Mouse (Mus musculus): Measurements from ENCODE around the gene BC034090. TPM values are rescaled to one million over a fixed set of nuclear protein-coding genes. Genes with fewer than 3 reads are reported as not detected.
"Not testable (repeated sequence)": the region's sequence is repeated elsewhere in the genome, so short reads cannot be mapped to it uniquely, and the experiment has no call there.

BC034090 gene
- polyA plus RNA-seq, 1 experiment from 2014 or later = 3.8 TPM

GRCm38 (mm10) chr1:155188656-155189055, 55.6 kb downstream of the BC034090 start:
- H3K27me3 ChIP-seq (ENCODE audit: control insufficient read depth, insufficient read depth, low read length) = no peaks in the 10 kb centered on the region
- H3K4me2 ChIP-seq (ENCODE audit: low read depth, severe bottlenecking) = no peak overlapping the region
- peaks cover 15% of the 10 kb centered on the region; the same call in 1 of the 2 replicates for H3K36me3 ChIP-seq (ENCODE audit: control insufficient read depth, insufficient read depth, low read length)
- no peak for DNase-seq (ENCODE audit: low spot score)
- 89% methylated on average over 4 of the region's 4 CpGs for WGBS
- no peaks in the 10 kb centered on the region for H3K9me3 ChIP-seq (ENCODE audit: control insufficient read depth, low read length)
- H3K4me1 ChIP-seq (ENCODE audit: control insufficient read depth, insufficient read depth, low read length) = no peaks in the 10 kb centered on the region
- no peak overlapping the region for H3K27ac ChIP-seq (replicated peaks; ENCODE audit: low read depth, low read length)
- H3K9ac ChIP-seq (ENCODE audit: low read length) = no peak overlapping the region
- no peak for ATAC-seq (ENCODE audit: insufficient number of reproducible peaks, low FRiP score, low TSS enrichment, low read depth)
- H3K4me3 ChIP-seq (ENCODE audit: low read depth, low read length) = no peak overlapping the region

GRCm38 (mm10) chr1:155184191-155184590, 60.1 kb downstream of the BC034090 start:
- no peaks in the 10 kb centered on the region for H3K9me3 ChIP-seq (ENCODE audit: control insufficient read depth, low read length)
- no peak overlapping the region for H3K9ac ChIP-seq (ENCODE audit: low read length)
- no peaks in the 10 kb centered on the region for H3K4me1 ChIP-seq (ENCODE audit: control insufficient read depth, insufficient read depth, low read length)
- H3K27me3 ChIP-seq (ENCODE audit: control insufficient read depth, insufficient read depth, low read length) = no peaks in the 10 kb centered on the region
- WGBS = 87% methylated on average over 3 of the region's 3 CpGs
- DNase-seq (ENCODE audit: low spot score) (no peak), ATAC-seq (ENCODE audit: insufficient number of reproducible peaks, low FRiP score, low TSS enrichment, low read depth) (no peak)
- no peak overlapping the region for H3K4me3 ChIP-seq (ENCODE audit: low read depth, low read length)
- peaks cover 8% of the 10 kb centered on the region; the same call in 1 of the 2 replicates for H3K36me3 ChIP-seq (ENCODE audit: control insufficient read depth, insufficient read depth, low read length)
- no peak overlapping the region for H3K27ac ChIP-seq (replicated peaks; ENCODE audit: low read depth, low read length)
- H3K4me2 ChIP-seq (ENCODE audit: low read depth, severe bottlenecking) = no peak overlapping the region

- Histone ChIP-seq H3K36me3 (ENCODE audit: control insufficient read depth, insufficient read depth, low read length) (peaks cover 4% of the 10 kb centered on the region), H3K27me3 (ENCODE audit: control insufficient read depth, insufficient read depth, low read length) (no peaks in the 10 kb centered on the region), H3K9me3 (ENCODE audit: control insufficient read depth, low read length) (no peaks in the 10 kb centered on the region), H3K4me1 (ENCODE audit: control insufficient read depth, insufficient read depth, low read length) (no peaks in the 10 kb centered on the region), H3K4me3 (ENCODE audit: low read depth, low read length) (no peak overlapping the region), H3K4me2 (ENCODE audit: low read depth, severe bottlenecking) (no peak overlapping the region), H3K27ac (replicated peaks; ENCODE audit: low read depth, low read length) (no peak overlapping the region), H3K9ac (ENCODE audit: low read length) (no peak overlapping the region)
- WGBS = 89% methylated on average over 2 of the region's 2 CpGs
- no peak for ATAC-seq (ENCODE audit: insufficient number of reproducible peaks, low FRiP score, low TSS enrichment, low read depth)
- no peak for DNase-seq (ENCODE audit: low spot score)
Measured at GRCm38 (mm10) chr1:155178192-155178924, 65.9 kb downstream of the BC034090 start.

DNA sequence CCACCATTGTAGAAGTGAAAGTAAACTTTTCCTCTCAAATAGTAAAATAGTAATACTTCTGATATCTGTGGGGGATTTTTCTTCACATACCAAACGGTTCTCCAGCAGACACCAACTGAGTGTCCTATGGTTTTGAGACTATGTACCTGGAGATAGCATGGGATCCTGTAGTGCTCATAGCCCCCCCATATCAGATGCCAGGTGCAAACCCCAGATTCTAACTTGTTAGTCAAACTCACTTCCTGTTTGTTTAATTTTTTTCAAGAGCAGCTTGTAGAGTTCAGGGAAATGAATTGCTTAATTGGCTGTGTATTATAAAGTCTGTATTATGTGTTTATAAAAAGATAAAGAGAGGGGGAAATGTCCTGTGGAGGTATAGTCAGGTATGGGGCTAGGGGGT, 69.8 kb downstream of the BC034090 start:
- Histone ChIP-seq H3K4me1 (ENCODE audit: control insufficient read depth, insufficient read depth, low read length) (no peaks in the 10 kb centered on the region), H3K36me3 (ENCODE audit: control insufficient read depth, insufficient read depth, low read length) (peaks cover 4% of the 10 kb centered on the region), H3K4me3 (ENCODE audit: low read depth, low read length) (no peak overlapping the region), H3K27ac (replicated peaks; ENCODE audit: low read depth, low read length) (no peak overlapping the region), H3K9ac (ENCODE audit: low read length) (no peak overlapping the region), H3K4me2 (ENCODE audit: low read depth, severe bottlenecking) (no peak overlapping the region), H3K9me3 (ENCODE audit: control insufficient read depth, low read length) (no peaks in the 10 kb centered on the region), H3K27me3 (ENCODE audit: control insufficient read depth, insufficient read depth, low read length) (no peaks in the 10 kb centered on the region)
- WGBS = 83% methylated on average over 1 of the region's 1 CpGs
- no peak for ATAC-seq (ENCODE audit: insufficient number of reproducible peaks, low FRiP score, low TSS enrichment, low read depth)
- DNase-seq (ENCODE audit: low spot score) = no peak

DNA sequence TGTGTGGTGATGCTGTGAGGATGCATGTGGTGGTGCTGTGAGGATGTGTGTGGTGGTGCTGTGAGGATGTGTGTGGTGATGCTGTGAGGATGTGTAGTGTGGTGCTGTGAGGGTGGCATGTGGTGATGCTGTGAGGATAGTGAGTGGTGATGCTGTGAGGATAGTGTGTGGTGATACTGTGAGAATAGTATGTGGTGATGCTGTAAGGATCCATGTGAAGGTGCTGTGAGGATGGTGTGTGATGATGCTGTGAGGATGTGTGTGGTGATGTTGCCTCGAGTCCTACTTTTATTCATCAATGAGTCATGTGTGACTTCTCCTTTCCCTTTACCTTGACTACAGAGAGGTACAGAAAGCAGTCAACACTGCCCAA, 70.6 kb downstream of the BC034090 start:
- not testable (repeated sequence) for H3K9ac ChIP-seq (ENCODE audit: low read length); H3K27me3 ChIP-seq (ENCODE audit: control insufficient read depth, insufficient read depth, low read length); DNase-seq (ENCODE audit: low spot score); H3K36me3 ChIP-seq (ENCODE audit: control insufficient read depth, insufficient read depth, low read length); ATAC-seq (ENCODE audit: insufficient number of reproducible peaks, low FRiP score, low TSS enrichment, low read depth); H3K9me3 ChIP-seq (ENCODE audit: control insufficient read depth, low read length); H3K4me1 ChIP-seq (ENCODE audit: control insufficient read depth, insufficient read depth, low read length); H3K27ac ChIP-seq (replicated peaks; ENCODE audit: low read depth, low read length); H3K4me3 ChIP-seq (ENCODE audit: low read depth, low read length); H3K4me2 ChIP-seq (ENCODE audit: low read depth, severe bottlenecking)
- 95% methylated on average over 1 of the region's 1 CpGs for WGBS

- peaks cover 4% of the 10 kb centered on the region for H3K36me3 ChIP-seq (ENCODE audit: control insufficient read depth, insufficient read depth, low read length)
- H3K9ac ChIP-seq (ENCODE audit: low read length) = no peak overlapping the region
- H3K4me2 ChIP-seq (ENCODE audit: low read depth, severe bottlenecking) = no peak overlapping the region
- H3K27ac ChIP-seq (replicated peaks; ENCODE audit: low read depth, low read length) = no peak overlapping the region
- DNase-seq (ENCODE audit: low spot score) = no peak
- no peak overlapping the region for H3K4me3 ChIP-seq (ENCODE audit: low read depth, low read length)
- no peaks in the 10 kb centered on the region for H3K27me3 ChIP-seq (ENCODE audit: control insufficient read depth, insufficient read depth, low read length)
- ATAC-seq (ENCODE audit: insufficient number of reproducible peaks, low FRiP score, low TSS enrichment, low read depth) = no peak
- H3K4me1 ChIP-seq (ENCODE audit: control insufficient read depth, insufficient read depth, low read length) = no peaks in the 10 kb centered on the region
- H3K9me3 ChIP-seq (ENCODE audit: control insufficient read depth, low read length) = no peaks in the 10 kb centered on the region
- WGBS = 90% methylated on average over 3 of the region's 3 CpGs
Measured at GRCm38 (mm10) chr1:155172895-155173643, 71.2 kb downstream of the BC034090 start.

DNA sequence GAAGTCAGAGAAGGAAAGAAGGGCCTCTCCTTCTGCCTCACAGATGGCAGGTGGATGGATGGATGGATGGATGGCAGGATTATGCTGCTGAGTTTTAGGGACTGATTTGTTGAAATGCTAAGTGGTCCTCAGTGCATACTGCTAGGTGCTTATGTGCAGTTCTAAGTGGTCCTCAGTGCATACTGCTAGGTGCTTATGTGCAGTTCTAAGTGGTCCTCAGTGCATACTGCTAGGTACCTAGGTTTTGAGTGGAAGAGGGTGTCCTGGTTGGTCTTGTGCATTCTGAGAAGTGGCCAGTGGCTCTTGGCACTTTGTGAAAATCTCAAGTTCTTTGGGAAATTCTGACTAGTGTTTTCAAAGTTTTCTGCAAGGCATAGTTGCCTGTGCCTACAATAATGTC, 74.3 kb downstream of the BC034090 start:
- H3K4me3 ChIP-seq (ENCODE audit: low read depth, low read length) = no peak overlapping the region
- ATAC-seq (ENCODE audit: insufficient number of reproducible peaks, low FRiP score, low TSS enrichment, low read depth) (no peak), DNase-seq (ENCODE audit: low spot score) (no peak)
- H3K36me3 ChIP-seq (ENCODE audit: control insufficient read depth, insufficient read depth, low read length) = no peaks in the 10 kb centered on the region
- no peaks in the 10 kb centered on the region for H3K4me1 ChIP-seq (ENCODE audit: control insufficient read depth, insufficient read depth, low read length)
- no peak overlapping the region for H3K9ac ChIP-seq (ENCODE audit: low read length)
- H3K27ac ChIP-seq (replicated peaks; ENCODE audit: low read depth, low read length) = no peak overlapping the region
- H3K4me2 ChIP-seq (ENCODE audit: low read depth, severe bottlenecking) = no peak overlapping the region
- no peaks in the 10 kb centered on the region for H3K9me3 ChIP-seq (ENCODE audit: control insufficient read depth, low read length)
- no peaks in the 10 kb centered on the region for H3K27me3 ChIP-seq (ENCODE audit: control insufficient read depth, insufficient read depth, low read length)

DNA sequence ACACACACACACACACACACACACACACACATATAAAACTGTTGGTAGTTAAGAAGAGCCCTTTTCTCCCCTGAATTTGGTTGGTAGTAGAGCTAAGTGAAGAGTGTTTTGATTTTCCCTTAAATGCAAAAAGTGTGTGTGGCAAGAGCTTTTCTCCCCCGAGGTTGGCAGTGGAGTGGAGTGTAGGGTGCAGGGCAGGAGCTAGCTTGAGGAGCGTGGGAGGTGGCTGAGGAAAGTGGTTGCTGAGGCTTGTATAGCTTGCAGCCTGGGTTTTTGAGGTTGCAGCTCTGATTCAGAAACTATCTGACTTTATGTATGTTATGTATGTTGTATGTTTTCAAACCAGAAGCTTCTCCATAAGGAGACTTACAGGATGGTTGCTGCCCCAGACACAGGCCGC, 76.8 kb downstream of the BC034090 start:
- H3K4me3 ChIP-seq (ENCODE audit: low read depth, low read length) = no peak overlapping the region
- no peak overlapping the region for H3K9ac ChIP-seq (ENCODE audit: low read length)
- no peaks in the 10 kb centered on the region for H3K36me3 ChIP-seq (ENCODE audit: control insufficient read depth, insufficient read depth, low read length)
- no peaks in the 10 kb centered on the region for H3K4me1 ChIP-seq (ENCODE audit: control insufficient read depth, insufficient read depth, low read length)
- H3K27me3 ChIP-seq (ENCODE audit: control insufficient read depth, insufficient read depth, low read length) = no peaks in the 10 kb centered on the region
- H3K27ac ChIP-seq (replicated peaks; ENCODE audit: low read depth, low read length) = no peak overlapping the region
- DNase-seq (ENCODE audit: low spot score) = no peak
- no peaks in the 10 kb centered on the region for H3K9me3 ChIP-seq (ENCODE audit: control insufficient read depth, low read length)
- no peak for ATAC-seq (ENCODE audit: insufficient number of reproducible peaks, low FRiP score, low TSS enrichment, low read depth)
- 84% methylated on average over 3 of the region's 3 CpGs for WGBS
- H3K4me2 ChIP-seq (ENCODE audit: low read depth, severe bottlenecking) = no peak overlapping the region

All from limb, embryonic 11.5 days (tissue).